ENCODE assay signal across 10 mouse cellular contexts in genomic region chr7:82274011-82274709, GRCm38 (mm10).
A peak's percentile ranks its signal among the peaks of the same experiment; 100 is the strongest.
DNase-seq lines count a peak whose midpoint lies in the region; ATAC-seq and TF ChIP-seq lines count a peak whose summit lies in the region.
"Had no signal": no experiment of that assay in that cellular context is flagged by ENCODE, and none has a peak within 500 bp of the region (broad histone marks: within the 10 kb centered on the region; RNA-seq: fewer than 3 reads in every experiment).

No protein-coding gene starts in this region.

- no peak overlapping the region for H3K9ac ChIP-seq in intestine, postnatal 0 days (ENCODE audit: low read depth, low read length)
- no peak overlapping the region for H3K9ac ChIP-seq in intestine, embryonic 16.5 days (ENCODE audit: low read depth, low read length)
- no peak overlapping the region for H3K9ac ChIP-seq in midbrain, embryonic 13.5 days (replicated peaks)
- H3K9ac ChIP-seq: embryonic facial prominence, embryonic 12.5 days; neural tube, embryonic 12.5 days had no signal

- no peaks in the 10 kb centered on the region for H3K36me3 ChIP-seq in intestine, postnatal 0 days (ENCODE audit: control insufficient read depth, insufficient read depth)
- H3K36me3 ChIP-seq in intestine, embryonic 16.5 days (ENCODE audit: control insufficient read depth, insufficient read depth, low read length) = no peaks in the 10 kb centered on the region
- H3K36me3 ChIP-seq in G1E (replicated peaks) = no peaks in the 10 kb centered on the region
- no peaks in the 10 kb centered on the region; the same call in 1 of the 2 replicates for H3K36me3 ChIP-seq in midbrain, embryonic 13.5 days
- H3K36me3 ChIP-seq: embryonic facial prominence, embryonic 12.5 days; neural tube, embryonic 12.5 days had no signal

- no peak for DNase-seq in G1E (ENCODE audit: low spot score)
- DNase-seq in cerebellum, postnatal 4 days (ENCODE audit: low spot score in 2 of 2) = peak; percentile 31 to 54
- DNase-seq in gastrocnemius, postnatal 4 days (ENCODE audit: low spot score in 2 of 2) = peak; percentile 39 to 64
- peak; percentile 34 to 68 for DNase-seq in layer of hippocampus, postnatal 25 days (ENCODE audit: extremely low spot score in 1 of 2, low spot score in 1 of 2)
- peak; percentile 48 for DNase-seq in thymus, postnatal 25 days

- H3K27me3 ChIP-seq in intestine, postnatal 0 days (replicated peaks; ENCODE audit: control insufficient read depth, insufficient read depth, low read length) = no peaks in the 10 kb centered on the region
- H3K27me3 ChIP-seq in intestine, embryonic 16.5 days (replicated peaks; ENCODE audit: control insufficient read depth, insufficient read depth, low read length) = no peaks in the 10 kb centered on the region
- no peaks in the 10 kb centered on the region for H3K27me3 ChIP-seq in G1E (ENCODE audit: insufficient read depth, low read length)
- H3K27me3 ChIP-seq in midbrain, embryonic 13.5 days = no peaks in the 10 kb centered on the region
- H3K27me3 ChIP-seq: embryonic facial prominence, embryonic 12.5 days; neural tube, embryonic 12.5 days had no signal

- H3K27ac ChIP-seq in intestine, postnatal 0 days (ENCODE audit: low read depth, low read length) = no peak overlapping the region
- H3K27ac ChIP-seq in intestine, embryonic 16.5 days (ENCODE audit: low read length) = no peak overlapping the region
- no peak overlapping the region for H3K27ac ChIP-seq in midbrain, embryonic 13.5 days
- H3K27ac ChIP-seq: embryonic facial prominence, embryonic 12.5 days; neural tube, embryonic 12.5 days had no signal

- WGBS in intestine, postnatal 0 days = 44% methylated on average over 19 of the region's 19 CpGs
- 40% methylated on average over 19 of the region's 19 CpGs for WGBS in intestine, embryonic 16.5 days
- WGBS in midbrain, embryonic 13.5 days = 58% methylated on average over 19 of the region's 19 CpGs

- no peak; the same call in 1 of the 2 replicates for ATAC-seq in intestine, postnatal 0 days
- ATAC-seq in intestine, embryonic 16.5 days = no peak
- ATAC-seq in G1E (ENCODE audit: extremely low read depth, insufficient number of reproducible peaks, low FRiP score, poor library complexity, severe bottlenecking) = no peak
- peak; percentile 51; the same call in 1 of the 2 replicates for ATAC-seq in midbrain, embryonic 13.5 days

- peak; percentile 81 for TF ChIP-seq CTCF in intestine, postnatal 0 days (IDR thresholded peaks at IDR 0.05; ENCODE audit: low read depth)
- TF ChIP-seq CTCF in G1E (IDR thresholded peaks at IDR 0.05; ENCODE audit: low read depth, low read length) = peak; percentile 16; the same call in 1 of the 2 replicates

- H3K4me1 ChIP-seq in intestine, postnatal 0 days (replicated peaks; ENCODE audit: control insufficient read depth, insufficient read depth, low read length) = no peaks in the 10 kb centered on the region
- no peaks in the 10 kb centered on the region for H3K4me1 ChIP-seq in intestine, embryonic 16.5 days (ENCODE audit: control insufficient read depth, insufficient read depth, low read length)
- H3K4me1 ChIP-seq in G1E (ENCODE audit: insufficient read depth, low read depth, low read length) = no peaks in the 10 kb centered on the region
- no peaks in the 10 kb centered on the region for H3K4me1 ChIP-seq in midbrain, embryonic 13.5 days (replicated peaks)
- H3K4me1 ChIP-seq: neural tube, embryonic 12.5 days had no signal

- H3K4me2 ChIP-seq in intestine, postnatal 0 days (replicated peaks; ENCODE audit: low read depth) = no peak overlapping the region
- no peak overlapping the region for H3K4me2 ChIP-seq in intestine, embryonic 16.5 days (ENCODE audit: low read depth, low read length)
- no peak overlapping the region for H3K4me2 ChIP-seq in midbrain, embryonic 13.5 days (replicated peaks)
- H3K4me2 ChIP-seq: embryonic facial prominence, embryonic 12.5 days; neural tube, embryonic 12.5 days had no signal

- H3K9me3 ChIP-seq in intestine, postnatal 0 days (ENCODE audit: control insufficient read depth) = no peaks in the 10 kb centered on the region
- H3K9me3 ChIP-seq in intestine, embryonic 16.5 days (ENCODE audit: control insufficient read depth, low read length) = no peaks in the 10 kb centered on the region
- peaks cover 62% of the 10 kb centered on the region for H3K9me3 ChIP-seq in G1E (replicated peaks)
- H3K9me3 ChIP-seq in midbrain, embryonic 13.5 days = no peaks in the 10 kb centered on the region
- H3K9me3 ChIP-seq: embryonic facial prominence, embryonic 12.5 days; neural tube, embryonic 12.5 days had no signal

- H3K4me3 ChIP-seq in intestine, postnatal 0 days (ENCODE audit: low read depth, low read length) = no peak overlapping the region
- H3K4me3 ChIP-seq in intestine, embryonic 16.5 days (ENCODE audit: low read length) = no peak overlapping the region
- H3K4me3 ChIP-seq in G1E (ENCODE audit: low read depth, low read length) = no peak overlapping the region
- no peak overlapping the region for H3K4me3 ChIP-seq in midbrain, embryonic 13.5 days (replicated peaks)
- H3K4me3 ChIP-seq: embryonic facial prominence, embryonic 12.5 days; neural tube, embryonic 12.5 days had no signal
